In the genomic region with DNA sequence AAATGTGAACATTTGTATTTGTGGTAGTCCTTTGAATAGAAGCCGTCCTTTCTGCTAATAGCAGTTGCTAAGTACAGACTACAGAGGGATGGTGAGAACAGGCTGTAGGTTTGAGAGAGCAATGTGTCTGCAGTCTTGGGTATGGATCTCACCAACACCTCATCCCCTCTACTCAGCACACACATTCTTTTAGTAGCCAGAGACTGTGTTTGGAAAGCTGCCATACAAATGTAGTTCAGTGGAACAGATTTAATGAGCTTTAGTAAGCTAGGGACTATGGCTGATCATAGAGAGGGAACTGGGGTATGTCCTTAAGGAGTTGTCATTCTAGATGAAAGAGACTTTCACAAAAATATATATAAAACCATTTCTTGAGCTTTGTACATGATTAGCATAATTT, we compare ENCODE assay signal across 14 mouse cellular contexts. TPM values are rescaled to one million over a fixed set of nuclear protein-coding genes. Genes with fewer than 3 reads are reported as not detected.
DNase-seq lines count a peak whose midpoint lies in the region; ATAC-seq and TF ChIP-seq lines count a peak whose summit lies in the region.
"Had no signal": no experiment of that assay in that cellular context is flagged by ENCODE, and none has a peak within 500 bp of the region (broad histone marks: within the 10 kb centered on the region; RNA-seq: fewer than 3 reads in every experiment).

No protein-coding gene starts in this region.

- H3K36me3 ChIP-seq in heart, embryonic 13.5 days: no peaks in the 10 kb centered on the region
- H3K36me3 ChIP-seq in lung, embryonic 14.5 days (ENCODE audit: insufficient read depth): no peaks in the 10 kb centered on the region
- H3K36me3 ChIP-seq in midbrain, postnatal 0 days (ENCODE audit: insufficient read depth, low read length): no peaks in the 10 kb centered on the region
- no peaks in the 10 kb centered on the region for H3K36me3 ChIP-seq in midbrain, embryonic 15.5 days (replicated peaks)
- H3K36me3 ChIP-seq: embryonic facial prominence, embryonic 13.5 days; neural tube, embryonic 12.5 days had no signal

- peak overlapping the region; percentile 67 for H3K27ac ChIP-seq in heart, embryonic 13.5 days (replicated peaks)
- H3K27ac ChIP-seq in lung, embryonic 14.5 days (ENCODE audit: low read depth): peak overlapping the region; percentile 71
- no peak overlapping the region for H3K27ac ChIP-seq in midbrain, postnatal 0 days (ENCODE audit: low read depth, low read length)
- no peak overlapping the region for H3K27ac ChIP-seq in midbrain, embryonic 15.5 days
- H3K27ac ChIP-seq: embryonic facial prominence, embryonic 13.5 days; neural tube, embryonic 12.5 days had no signal

- ATAC-seq in heart, embryonic 13.5 days (ENCODE audit: extremely low read depth, insufficient number of reproducible peaks, low FRiP score, low TSS enrichment): no peak
- ATAC-seq in lung, embryonic 14.5 days (ENCODE audit: insufficient read depth): no peak
- no peak for ATAC-seq in midbrain, postnatal 0 days (ENCODE audit: low FRiP score)
- ATAC-seq in midbrain, embryonic 15.5 days (replicated peaks): no peak
- ATAC-seq: Patski had no signal

- no peak overlapping the region for H3K4me3 ChIP-seq in heart, embryonic 13.5 days
- H3K4me3 ChIP-seq in lung, embryonic 14.5 days (ENCODE audit: low read depth, low read length): no peak overlapping the region
- no peak overlapping the region for H3K4me3 ChIP-seq in lung, adult 2 months (replicated peaks; ENCODE audit: extremely low read depth, low read depth, low read length)
- no peak overlapping the region for H3K4me3 ChIP-seq in midbrain, postnatal 0 days (ENCODE audit: low read depth, low read length)
- H3K4me3 ChIP-seq in midbrain, embryonic 15.5 days: no peak overlapping the region
- H3K4me3 ChIP-seq: embryonic facial prominence, embryonic 13.5 days; neural tube, embryonic 12.5 days had no signal

- no peak for TF ChIP-seq CTCF in lung, embryonic 14.5 days (IDR thresholded peaks at IDR 0.05; ENCODE audit: low read depth)
- no peak for TF ChIP-seq CTCF in lung, adult 2 months (IDR thresholded peaks at IDR 0.05; ENCODE audit: insufficient read depth, low read length)
- TF ChIP-seq CTCF in midbrain, postnatal 0 days (IDR thresholded peaks at IDR 0.05): no peak

- no peak for TF ChIP-seq POLR2A in lung, adult 2 months (IDR thresholded peaks at IDR 0.05; ENCODE audit: borderline replicate concordance, extremely low read depth, low read depth, low read length)

- H3K27me3 ChIP-seq in heart, embryonic 13.5 days (replicated peaks): no peaks in the 10 kb centered on the region
- no peaks in the 10 kb centered on the region for H3K27me3 ChIP-seq in lung, embryonic 14.5 days (ENCODE audit: insufficient read depth, low read length)
- no peaks in the 10 kb centered on the region for H3K27me3 ChIP-seq in midbrain, postnatal 0 days (ENCODE audit: insufficient read depth, low read length)
- H3K27me3 ChIP-seq in midbrain, embryonic 15.5 days (replicated peaks): no peaks in the 10 kb centered on the region
- H3K27me3 ChIP-seq: embryonic facial prominence, embryonic 13.5 days; neural tube, embryonic 12.5 days; Patski had no signal

- H3K9ac ChIP-seq in heart, embryonic 13.5 days: no peak overlapping the region
- H3K9ac ChIP-seq in lung, embryonic 14.5 days: no peak overlapping the region
- H3K9ac ChIP-seq in midbrain, postnatal 0 days (replicated peaks; ENCODE audit: low read length, poor library complexity, severe bottlenecking): no peak overlapping the region
- no peak overlapping the region for H3K9ac ChIP-seq in midbrain, embryonic 15.5 days
- H3K9ac ChIP-seq: embryonic facial prominence, embryonic 13.5 days; neural tube, embryonic 12.5 days had no signal

- H3K9me3 ChIP-seq in heart, embryonic 13.5 days: no peaks in the 10 kb centered on the region
- H3K9me3 ChIP-seq in lung, embryonic 14.5 days (ENCODE audit: low read depth, low read length): no peaks in the 10 kb centered on the region
- no peaks in the 10 kb centered on the region for H3K9me3 ChIP-seq in midbrain, postnatal 0 days (ENCODE audit: low read length)
- H3K9me3 ChIP-seq in midbrain, embryonic 15.5 days: no peaks in the 10 kb centered on the region
- H3K9me3 ChIP-seq: embryonic facial prominence, embryonic 13.5 days; neural tube, embryonic 12.5 days had no signal

- DNase-seq in heart, postnatal 4 days: no peak
- peak; percentile 88 for DNase-seq in lung, embryonic 14.5 days
- DNase-seq in lung, adult 2 months: no peak
- DNase-seq in midbrain, postnatal 0 days (ENCODE audit: low spot score): peak; percentile 47
- DNase-seq in gastrocnemius, adult 18-20 months (ENCODE audit: low spot score): no peak
- DNase-seq: adrenal gland, adult 8-10 months; kidney, adult 11 months; kidney, postnatal 10 days; liver had no signal

- 49% methylated on average over 1 of the region's 1 CpGs for WGBS in heart, embryonic 13.5 days
- 40% methylated on average over 1 of the region's 1 CpGs for WGBS in lung, embryonic 14.5 days
- WGBS in lung, adult 2 months: 71% methylated on average over 1 of the region's 1 CpGs
- WGBS in midbrain, postnatal 0 days: 88% methylated on average over 1 of the region's 1 CpGs
- WGBS in midbrain, embryonic 15.5 days: 85% methylated on average over 1 of the region's 1 CpGs

- H3K4me2 ChIP-seq in heart, embryonic 13.5 days: no peak overlapping the region
- no peak overlapping the region for H3K4me2 ChIP-seq in lung, embryonic 14.5 days
- no peak overlapping the region for H3K4me2 ChIP-seq in midbrain, postnatal 0 days (ENCODE audit: low read depth, low read length, poor library complexity, severe bottlenecking)
- no peak overlapping the region for H3K4me2 ChIP-seq in midbrain, embryonic 15.5 days
- H3K4me2 ChIP-seq: embryonic facial prominence, embryonic 13.5 days; neural tube, embryonic 12.5 days had no signal

- H3K4me1 ChIP-seq in heart, embryonic 13.5 days: peaks cover 57% of the 10 kb centered on the region
- H3K4me1 ChIP-seq in lung, embryonic 14.5 days (ENCODE audit: insufficient read depth): peaks cover 16% of the 10 kb centered on the region
- no peaks in the 10 kb centered on the region; the same call in 1 of the 2 replicates for H3K4me1 ChIP-seq in lung, adult 2 months (ENCODE audit: control insufficient read depth, insufficient read depth, low read length)
- H3K4me1 ChIP-seq in midbrain, postnatal 0 days (ENCODE audit: insufficient read depth, low read length): peaks cover 12% of the 10 kb centered on the region; the same call in 1 of the 2 replicates
- H3K4me1 ChIP-seq in midbrain, embryonic 15.5 days: peaks cover 19% of the 10 kb centered on the region

RNA-seq across cellular contexts. Expression of a gene that starts 33.3 kb away (rescaled TPM):
- 39.7 and 41.7 TPM in 2 replicates for polyA plus RNA-seq in heart, embryonic 13.5 days (2015; fragmentation: Nextera tagmentation; extraction: Ambion mirVana)
- 100 to 1,000 TPM in 1 of 2 experiments, 10 to 100 TPM in 1; 98.4 to 108 TPM for total RNA-seq in heart, postnatal 4 days (2021)
- 109 TPM in 2 replicates for polyA plus RNA-seq in lung, embryonic 14.5 days (2014; fragmentation: Nextera tagmentation; extraction: Ambion mirVana)
- polyA plus RNA-seq in lung, adult 2 months (2012; rRNA removed): 80.1 and 93.4 TPM in 2 replicates
- total RNA-seq in midbrain, postnatal 0 days (2014; rRNA removed): 64.4 and 74.0 TPM in 2 replicates
- polyA plus RNA-seq in midbrain, postnatal 0 days (2015; fragmentation: Nextera tagmentation; extraction: Ambion mirVana): 17.9 and 20.6 TPM in 2 replicates
- 50.9 and 53.1 TPM in 2 replicates for polyA plus RNA-seq in midbrain, embryonic 15.5 days (2015; fragmentation: Nextera tagmentation; extraction: Ambion mirVana)
- 10 to 100 TPM; 53.5 to 57.4 TPM for total RNA-seq in gastrocnemius, adult 18-20 months (2021)

RNA-seq across cellular contexts. Expression of a gene that starts 33.6 kb away (rescaled TPM):
- polyA plus RNA-seq in heart, embryonic 13.5 days (2015; fragmentation: Nextera tagmentation; extraction: Ambion mirVana): 4.1 and 5.1 TPM in 2 replicates
- 1 to 10 TPM; 1.1 TPM for total RNA-seq in heart, postnatal 4 days (2021)
- polyA plus RNA-seq in lung, embryonic 14.5 days (2014; fragmentation: Nextera tagmentation; extraction: Ambion mirVana): 7.7 and 8.3 TPM in 2 replicates
- 28.9 and 36.5 TPM in 2 replicates for polyA plus RNA-seq in lung, adult 2 months (2012; rRNA removed)
- total RNA-seq in midbrain, postnatal 0 days (2014; rRNA removed): 3.7 and 6.9 TPM in 2 replicates
- polyA plus RNA-seq in midbrain, postnatal 0 days (2015; fragmentation: Nextera tagmentation; extraction: Ambion mirVana): 7.0 TPM in 2 replicates
- polyA plus RNA-seq in midbrain, embryonic 15.5 days (2015; fragmentation: Nextera tagmentation; extraction: Ambion mirVana): 9.1 and 11.4 TPM in 2 replicates
- 1 to 10 TPM; 4.0 to 4.3 TPM for total RNA-seq in gastrocnemius, adult 18-20 months (2021)

RNA-seq across cellular contexts. Expression of a gene that starts 51.2 kb away (rescaled TPM):
- 1.5 and 1.9 TPM in 2 replicates for polyA plus RNA-seq in heart, embryonic 13.5 days (2015; fragmentation: Nextera tagmentation; extraction: Ambion mirVana)
- 1 to 10 TPM; 3.6 to 4.1 TPM for total RNA-seq in heart, postnatal 4 days (2021)
- polyA plus RNA-seq in lung, embryonic 14.5 days (2014; fragmentation: Nextera tagmentation; extraction: Ambion mirVana): 2.2 and 2.6 TPM in 2 replicates
- 11.4 and 12.0 TPM in 2 replicates for polyA plus RNA-seq in lung, adult 2 months (2012; rRNA removed)
- 7.7 and 12.9 TPM in 2 replicates for total RNA-seq in midbrain, postnatal 0 days (2014; rRNA removed)
- polyA plus RNA-seq in midbrain, postnatal 0 days (2015; fragmentation: Nextera tagmentation; extraction: Ambion mirVana): 3.1 and 4.2 TPM in 2 replicates
- 4.6 and 6.3 TPM in 2 replicates for polyA plus RNA-seq in midbrain, embryonic 15.5 days (2015; fragmentation: Nextera tagmentation; extraction: Ambion mirVana)
- 1 to 10 TPM; 1.5 to 2.3 TPM for total RNA-seq in gastrocnemius, adult 18-20 months (2021)

Comparison
In these comparisons a context has a peak if more than half of its experiments do, and no peak if none do; other contexts are left out.
1. DNase-seq: peak in lung, embryonic 14.5 days (single experiment) and midbrain, postnatal 0 days (single experiment); none in heart, postnatal 4 days (single experiment), lung, adult 2 months (single experiment) and gastrocnemius, adult 18-20 months (single experiment).
2. H3K27ac ChIP-seq: peak in heart, embryonic 13.5 days (single experiment) and lung, embryonic 14.5 days (single experiment); none in midbrain, postnatal 0 days (single experiment) and midbrain, embryonic 15.5 days (single experiment).